Mouse (Mus musculus) layer of hippocampus, adult 9-11 months (tissue): ENCODE measurements at regions not wholly inside any gene's neighbourhood (a gene's known extent, or its start where the extent isn't known, plus 50 kb on each side); places are given as distances from the start of the nearest gene placed in this dataset.

Experiments used
- DNase-seq: peaks from one replicate; pipeline ENCODE4 v3.0.0; 2022

GRCm38 (mm10) chr17:88316213-88316967 lies 124.1 kb upstream of the Foxn2 start:
- no peak for DNase-seq

GRCm38 (mm10) chr17:88317311-88317710 lies 123.2 kb upstream of the Foxn2 start:
- no peak for DNase-seq

- no peak for DNase-seq
These were observed 122.7 kb upstream of the Foxn2 start for GRCm38 (mm10) chr17:88317806-88318205.

- DNase-seq = no peak
These were observed 122.2 kb upstream of the Foxn2 start for GRCm38 (mm10) chr17:88318207-88318791.

- no peak for DNase-seq
These were observed 121.6 kb upstream of the Foxn2 start for GRCm38 (mm10) chr17:88318936-88319335.

- no peak for DNase-seq
These were observed 119.8 kb upstream of the Foxn2 start for GRCm38 (mm10) chr17:88320686-88321085.

GRCm38 (mm10) chr17:88325326-88325909 lies 115.1 kb upstream of the Foxn2 start:
- DNase-seq = no peak

GRCm38 (mm10) chr17:88325910-88326739 lies 114.4 kb upstream of the Foxn2 start:
- DNase-seq = peak; percentile 84

GRCm38 (mm10) chr17:88326740-88327123 lies 113.8 kb upstream of the Foxn2 start:
- DNase-seq = no peak

- DNase-seq = no peak
These were observed 112.7 kb upstream of the Foxn2 start for GRCm38 (mm10) chr17:88327791-88328190.

- no peak for DNase-seq
These were observed 111.7 kb upstream of the Foxn2 start for GRCm38 (mm10) chr17:88328807-88329206.

- peak; percentile 39 for DNase-seq
These were observed 110.8 kb upstream of the Foxn2 start for GRCm38 (mm10) chr17:88329715-88330114.

- DNase-seq = no peak
These were observed 110.4 kb upstream of the Foxn2 start for GRCm38 (mm10) chr17:88330129-88330528.

GRCm38 (mm10) chr17:88333816-88334215 lies 106.7 kb upstream of the Foxn2 start:
- no peak for DNase-seq

GRCm38 (mm10) chr17:88335271-88335670 lies 105.2 kb upstream of the Foxn2 start:
- DNase-seq = no peak

GRCm38 (mm10) chr17:88336140-88336769 lies 104.3 kb upstream of the Foxn2 start:
- peak; percentile 51 for DNase-seq

GRCm38 (mm10) chr17:88337649-88338404 lies 102.7 kb upstream of the Foxn2 start:
- no peak for DNase-seq

- no peak for DNase-seq
These were observed 99.4 kb upstream of the Foxn2 start for GRCm38 (mm10) chr17:88341141-88341540.

GRCm38 (mm10) chr17:88341599-88341998 lies 98.9 kb upstream of the Foxn2 start:
- DNase-seq = no peak

- no peak for DNase-seq
These were observed 97.3 kb upstream of the Foxn2 start for GRCm38 (mm10) chr17:88343091-88343783.

- DNase-seq = no peak
These were observed 95.1 kb upstream of the Foxn2 start for GRCm38 (mm10) chr17:88345433-88345832.
